Mouse (Mus musculus) hindbrain, embryonic 14.5 days (tissue): ENCODE results near the gene Ralgds. TPM values are rescaled to one million over a fixed set of nuclear protein-coding genes. Genes with fewer than 3 reads are reported as not detected.

Experiments used
- ATAC-seq: fragments of 200-750 bp; cut with Nextera tagmentation; 2 replicates; pipeline ENCODE4 v1.8.0; 2017; ENCODE audit warnings: moderate number of reproducible peaks, mild to moderate bottlenecking, moderate TSS enrichment, moderate library complexity; ENCODE audit not compliant: low FRiP score
- DNase-seq: peaks from one replicate; pipeline ENCODE4 v3.0.0-alpha.2; 2015; ENCODE audit warnings: low spot score
- H3K27ac ChIP-seq: fragments of 300-500 bp; sonication (generic); 2 replicates; pipeline ENCODE4 v1.5.1; 2014; ENCODE audit warnings: mild to moderate bottlenecking, moderate library complexity
- H3K27me3 ChIP-seq: fragments of 300-500 bp; sonication (generic); 2 replicates; pipeline ENCODE4 v1.6.1; 2014; ENCODE audit warnings: mild to moderate bottlenecking, low read length, mixed read lengths; ENCODE audit not compliant: control insufficient read depth, insufficient read depth
- H3K36me3 ChIP-seq: fragments of 300-500 bp; sonication (generic); replicated peaks from 2 replicates; pipeline ENCODE4 v1.6.1; 2014; ENCODE audit not compliant: control insufficient read depth, insufficient read depth
- H3K4me1 ChIP-seq: fragments of 300-500 bp; sonication (generic); replicated peaks from 2 replicates; pipeline ENCODE4 v1.6.1; 2014; ENCODE audit warnings: antibody characterized with exemption, low read length, mixed read lengths; ENCODE audit not compliant: control insufficient read depth, insufficient read depth
- H3K4me2 ChIP-seq: fragments of 300-500 bp; sonication (generic); replicated peaks from 2 replicates; pipeline ENCODE4 v1.6.1; 2014; ENCODE audit warnings: mild to moderate bottlenecking, moderate library complexity
- H3K4me3 ChIP-seq: fragments of 300-500 bp; sonication (generic); replicated peaks from 2 replicates; pipeline ENCODE4 v1.5.1; 2014; ENCODE audit warnings: mild to moderate bottlenecking, low read length
- H3K9ac ChIP-seq: fragments of 300-500 bp; sonication (generic); 2 replicates; pipeline ENCODE4 v1.6.1; 2014
- H3K9me3 ChIP-seq: fragments of 300-500 bp; sonication (generic); 2 replicates; pipeline ENCODE4 v1.6.1; 2016; ENCODE audit warnings: low read length; ENCODE audit not compliant: control insufficient read depth
- WGBS: fragments of 180-500 bp; shearing (Covaris S2); extraction: QIAGEN DNeasy Blood & Tissue Kit; methylation state at CpG from one replicate; pipeline ENCODE4 v1.1.7; 2014; 5-methylcytosine and 5-hydroxymethylcytosine counted together
- polyA plus RNA-seq: library from polyadenylated mRNA; unstranded; fragments of >200 nt; fragmentation: Nextera tagmentation; extraction: Ambion mirVana; gene quantifications from 2 replicates; pipeline ENCODE4 v1.2.1, GENCODE M21; 2014

Gene Ralgds
- polyA plus RNA-seq = 92.9 and 95.5 TPM in 2 replicates

- peaks cover 13% of the 10 kb centered on the region for H3K36me3 ChIP-seq
- WGBS = under 1% methylated on average over 61 of the region's 71 CpGs
- DNase-seq (peak; percentile 69), ATAC-seq (peak; percentile 78)
- peak within 1 kb of the TSS; percentile 94 for H3K4me2 ChIP-seq
- H3K4me3 ChIP-seq = peak within 1 kb of the TSS; percentile 97
- H3K27ac ChIP-seq = peak within 1 kb of the TSS; percentile 91
- H3K4me1 ChIP-seq = peaks cover 38% of the 10 kb centered on the region
- H3K9me3 ChIP-seq = no peaks in the 10 kb centered on the region
- H3K9ac ChIP-seq = peak within 1 kb of the TSS; percentile 97
- H3K27me3 ChIP-seq = no peaks in the 10 kb centered on the region
Observed at GRCm38 (mm10) chr2:28512798-28513401, at the start of gene Ralgds. Gene Ralgds, plus strand, starts transcription at chr2:28513125.

- H3K4me3 ChIP-seq = no peak overlapping the region
- no peak overlapping the region for H3K27ac ChIP-seq
- H3K36me3 ChIP-seq = no peaks in the 10 kb centered on the region
- no peaks in the 10 kb centered on the region for H3K27me3 ChIP-seq
- H3K9ac ChIP-seq = no peak overlapping the region
- 48% methylated on average over 3 of the region's 3 CpGs for WGBS
- no peak overlapping the region for H3K4me2 ChIP-seq
- peaks cover 12% of the 10 kb centered on the region for H3K4me1 ChIP-seq
- DNase-seq (peak; percentile 49), ATAC-seq (no peak)
- H3K9me3 ChIP-seq = no peaks in the 10 kb centered on the region
Observed at GRCm38 (mm10) chr2:28463919-28464318, 49.0 kb upstream of the Ralgds start.

- H3K9me3 ChIP-seq = no peaks in the 10 kb centered on the region
- H3K4me2 ChIP-seq = no peak overlapping the region
- H3K27me3 ChIP-seq = no peaks in the 10 kb centered on the region
- ATAC-seq = no peak
- H3K36me3 ChIP-seq = peaks cover 7% of the 10 kb centered on the region
- peaks cover 13% of the 10 kb centered on the region for H3K4me1 ChIP-seq
- H3K27ac ChIP-seq = no peak overlapping the region
- DNase-seq = no peak
- no peak overlapping the region for H3K4me3 ChIP-seq
- 80% methylated on average over 9 of the region's 9 CpGs for WGBS
- H3K9ac ChIP-seq = no peak overlapping the region
Observed at GRCm38 (mm10) chr2:28464919-28465318, 48.0 kb upstream of the Ralgds start.

- peak within 1 kb of the TSS; percentile 11 for H3K4me3 ChIP-seq
- ATAC-seq = peak; percentile 62; the same call in 1 of the 2 replicates
- no peaks in the 10 kb centered on the region for H3K27me3 ChIP-seq
- H3K9ac ChIP-seq = no peak within 1 kb of the TSS
- DNase-seq = peak; percentile 71
- peaks cover 17% of the 10 kb centered on the region for H3K36me3 ChIP-seq
- H3K4me2 ChIP-seq = peak within 1 kb of the TSS; percentile 53
- no peak within 1 kb of the TSS; the same call in 1 of the 2 replicates for H3K27ac ChIP-seq
- H3K9me3 ChIP-seq = no peaks in the 10 kb centered on the region
- WGBS = 5% methylated on average over 25 of the region's 25 CpGs
- H3K4me1 ChIP-seq = peaks cover 13% of the 10 kb centered on the region
Observed at GRCm38 (mm10) chr2:28465836-28466518, 46.9 kb upstream of the Ralgds start, which contains the start of gene 1700007K13Rik. Gene 1700007K13Rik, minus strand, starts transcription at chr2:28466332.

DNA sequence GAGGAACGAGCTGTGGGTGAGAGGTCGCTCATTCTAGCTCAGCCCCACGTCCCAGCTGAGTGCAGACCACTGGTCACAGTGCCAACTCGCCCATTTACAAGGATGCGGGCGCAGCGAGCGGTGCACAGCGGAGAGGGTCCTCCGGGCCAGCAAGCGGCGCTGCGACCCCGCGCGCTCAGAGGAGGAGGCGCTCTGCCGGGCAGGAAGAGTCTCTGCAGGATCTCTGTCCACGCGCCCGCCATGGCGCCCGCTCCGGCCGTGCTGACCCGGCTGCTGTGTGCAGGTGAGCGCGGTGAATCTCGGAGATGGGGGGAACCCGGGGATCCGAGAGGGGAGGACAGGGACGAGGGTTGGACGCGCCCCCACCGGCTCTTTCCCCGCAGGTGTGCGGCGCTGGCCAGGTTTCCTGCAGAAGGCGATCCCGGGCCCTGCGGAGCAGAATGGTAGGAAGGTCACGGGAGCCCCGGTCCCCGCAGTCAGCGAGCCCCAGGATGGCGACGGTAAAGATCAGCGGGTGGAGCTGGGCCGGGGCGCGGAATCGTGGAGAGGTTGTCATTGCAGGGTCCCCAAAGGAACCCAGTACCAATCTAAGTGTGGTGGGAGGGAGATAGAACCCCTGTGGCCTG, 45.0 kb upstream of the Ralgds start, which contains the start of gene Mrps2:
Gene Mrps2, plus strand, starts transcription at position 207 of the 626 bp plus-strand sequence.
- peak within 1 kb of the TSS; percentile 89 for H3K9ac ChIP-seq
- peak within 1 kb of the TSS; percentile 68 for H3K4me2 ChIP-seq
- DNase-seq = peak; percentile 89
- 0 out of 2 replicates have a peak within 1 kb of the TSS, but pooled peaks have one; percentile 23 for H3K27ac ChIP-seq
- under 1% methylated on average over 52 of the region's 52 CpGs for WGBS
- peaks cover 32% of the 10 kb centered on the region for H3K36me3 ChIP-seq
- ATAC-seq = peak; percentile 90
- H3K4me1 ChIP-seq = peaks cover 13% of the 10 kb centered on the region
- no peaks in the 10 kb centered on the region for H3K9me3 ChIP-seq
- peak within 1 kb of the TSS; percentile 81 for H3K4me3 ChIP-seq
- no peaks in the 10 kb centered on the region for H3K27me3 ChIP-seq

- Histone ChIP-seq H3K4me3 (peak overlapping the region; percentile 81), H3K36me3 (peaks cover 33% of the 10 kb centered on the region), H3K4me2 (peak overlapping the region; percentile 68), H3K27ac (0 out of 2 replicates have a peak overlapping the region, but pooled peaks have one; percentile 23), H3K4me1 (peaks cover 13% of the 10 kb centered on the region), H3K9ac (peak overlapping the region; percentile 89), H3K9me3 (no peaks in the 10 kb centered on the region), H3K27me3 (no peaks in the 10 kb centered on the region)
- 57% methylated on average over 18 of the region's 18 CpGs for WGBS
- ATAC-seq (no peak), DNase-seq (no peak)
Observed at GRCm38 (mm10) chr2:28468486-28469225, 44.3 kb upstream of the Ralgds start.

- Histone ChIP-seq H3K4me3 (no peak overlapping the region), H3K27ac (no peak overlapping the region), H3K36me3 (peaks cover 33% of the 10 kb centered on the region), H3K9me3 (no peaks in the 10 kb centered on the region), H3K27me3 (no peaks in the 10 kb centered on the region), H3K4me1 (peaks cover 13% of the 10 kb centered on the region), H3K9ac (no peak overlapping the region), H3K4me2 (no peak overlapping the region)
- no peak for ATAC-seq
- 98% methylated on average over 14 of the region's 14 CpGs for WGBS
- DNase-seq = no peak
Observed at GRCm38 (mm10) chr2:28469461-28469860, 43.5 kb upstream of the Ralgds start.

DNA sequence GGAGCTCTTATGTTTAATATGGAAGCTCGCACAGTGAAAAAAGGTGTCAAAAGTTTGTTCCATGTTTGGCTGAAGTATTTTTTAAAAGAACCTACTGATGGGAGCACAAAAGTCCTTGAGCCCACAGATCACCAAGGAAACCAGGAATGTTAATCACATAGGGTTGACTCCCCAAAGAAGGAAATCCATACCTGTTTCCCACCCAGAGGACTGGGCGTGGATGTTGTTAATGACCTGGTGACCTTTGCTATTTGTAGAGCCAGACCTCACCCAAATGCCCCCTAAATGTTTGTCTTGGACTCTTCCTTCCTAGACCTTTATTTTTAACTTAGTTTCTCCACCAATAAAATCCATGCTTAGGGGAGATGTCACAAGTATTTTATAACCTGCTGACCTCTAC, 42.3 kb upstream of the Ralgds start:
- Histone ChIP-seq H3K27ac (no peak overlapping the region), H3K9me3 (no peaks in the 10 kb centered on the region), H3K36me3 (peaks cover 33% of the 10 kb centered on the region), H3K27me3 (no peaks in the 10 kb centered on the region), H3K4me1 (peaks cover 13% of the 10 kb centered on the region), H3K4me3 (no peak overlapping the region), H3K4me2 (no peak overlapping the region), H3K9ac (no peak overlapping the region)
- WGBS = 90% methylated on average over 2 of the region's 2 CpGs
- DNase-seq (no peak), ATAC-seq (no peak)
